Mouse (Mus musculus): Measurements from ENCODE around the gene Bicdl1. TPM values are rescaled to one million over a fixed set of nuclear protein-coding genes. Genes with fewer than 3 reads are reported as not detected.

The Bicdl1 gene
- polyA plus RNA-seq, 1 experiment: 175 TPM

- Histone ChIP-seq H3K4me3 (ENCODE audit: insufficient read depth, low read length) (no peak overlapping the region), H3K4me1 (ENCODE audit: control insufficient read depth, insufficient read depth, low read length) (peaks cover 4% of the 10 kb centered on the region; the same call in 1 of the 2 replicates), H3K27ac (ENCODE audit: insufficient read depth, low read length) (no peak overlapping the region)
- TF ChIP-seq POLR2A (IDR thresholded peaks at IDR 0.05; ENCODE audit: extremely low read depth, insufficient read depth, low read length) (no peak), CTCF (IDR thresholded peaks at IDR 0.05; ENCODE audit: extremely low read depth, insufficient read depth, low read length) (no peak)
Observed at GRCm38 (mm10) chr5:115695191-115695770, 36.1 kb downstream of the Bicdl1 start.

- no peak overlapping the region for H3K27ac ChIP-seq (ENCODE audit: insufficient read depth, low read length)
- H3K4me3 ChIP-seq (ENCODE audit: insufficient read depth, low read length): no peak overlapping the region
- peaks cover 4% of the 10 kb centered on the region; the same call in 1 of the 2 replicates for H3K4me1 ChIP-seq (ENCODE audit: control insufficient read depth, insufficient read depth, low read length)
- no peak for TF ChIP-seq CTCF (IDR thresholded peaks at IDR 0.05; ENCODE audit: extremely low read depth, insufficient read depth, low read length)
- TF ChIP-seq POLR2A (IDR thresholded peaks at IDR 0.05; ENCODE audit: extremely low read depth, insufficient read depth, low read length): no peak
Observed at GRCm38 (mm10) chr5:115693271-115693670, 38.1 kb downstream of the Bicdl1 start.

GRCm38 (mm10) chr5:115686716-115687115 lies 44.7 kb downstream of the Bicdl1 start:
- H3K4me1 ChIP-seq (ENCODE audit: control insufficient read depth, insufficient read depth, low read length): peaks cover 4% of the 10 kb centered on the region
- TF ChIP-seq POLR2A (IDR thresholded peaks at IDR 0.05; ENCODE audit: extremely low read depth, insufficient read depth, low read length) (no peak), CTCF (IDR thresholded peaks at IDR 0.05; ENCODE audit: extremely low read depth, insufficient read depth, low read length) (no peak)
- H3K27ac ChIP-seq (ENCODE audit: insufficient read depth, low read length): no peak overlapping the region
- H3K4me3 ChIP-seq (ENCODE audit: insufficient read depth, low read length): no peak overlapping the region

GRCm38 (mm10) chr5:115685126-115685525 lies 46.3 kb downstream of the Bicdl1 start:
- Histone ChIP-seq H3K4me3 (ENCODE audit: insufficient read depth, low read length) (no peak overlapping the region), H3K27ac (ENCODE audit: insufficient read depth, low read length) (no peak overlapping the region)
- TF ChIP-seq CTCF (IDR thresholded peaks at IDR 0.05; ENCODE audit: extremely low read depth, insufficient read depth, low read length): no peak
- no peak for TF ChIP-seq POLR2A (IDR thresholded peaks at IDR 0.05; ENCODE audit: extremely low read depth, insufficient read depth, low read length)

GRCm38 (mm10) chr5:115671846-115672245 lies 59.6 kb downstream of the Bicdl1 start:
- no peak overlapping the region for H3K27ac ChIP-seq (ENCODE audit: insufficient read depth, low read length)
- TF ChIP-seq CTCF (IDR thresholded peaks at IDR 0.05; ENCODE audit: extremely low read depth, insufficient read depth, low read length): no peak
- no peak for TF ChIP-seq POLR2A (IDR thresholded peaks at IDR 0.05; ENCODE audit: extremely low read depth, insufficient read depth, low read length)

More at GRCm38 (mm10) chr5:115685126-115685525, 46.3 kb downstream of the Bicdl1 start:
- peaks cover 4% of the 10 kb centered on the region for H3K4me1 ChIP-seq (ENCODE audit: control insufficient read depth, insufficient read depth, low read length)

GRCm38 (mm10) chr5:115670406-115670805 lies 61.0 kb downstream of the Bicdl1 start:
- H3K4me1 ChIP-seq (ENCODE audit: control insufficient read depth, insufficient read depth, low read length): peaks cover 7% of the 10 kb centered on the region
- TF ChIP-seq POLR2A (IDR thresholded peaks at IDR 0.05; ENCODE audit: extremely low read depth, insufficient read depth, low read length): no peak
- no peak for TF ChIP-seq CTCF (IDR thresholded peaks at IDR 0.05; ENCODE audit: extremely low read depth, insufficient read depth, low read length)
- H3K4me3 ChIP-seq (ENCODE audit: insufficient read depth, low read length): no peak overlapping the region
- no peak overlapping the region for H3K27ac ChIP-seq (ENCODE audit: insufficient read depth, low read length)

More at GRCm38 (mm10) chr5:115671846-115672245, 59.6 kb downstream of the Bicdl1 start:
- Histone ChIP-seq H3K4me3 (ENCODE audit: insufficient read depth, low read length) (no peak overlapping the region), H3K4me1 (ENCODE audit: control insufficient read depth, insufficient read depth, low read length) (peaks cover 7% of the 10 kb centered on the region)

GRCm38 (mm10) chr5:115669974-115670373 lies 61.4 kb downstream of the Bicdl1 start:
- Histone ChIP-seq H3K4me1 (ENCODE audit: control insufficient read depth, insufficient read depth, low read length) (peaks cover 5% of the 10 kb centered on the region), H3K27ac (ENCODE audit: insufficient read depth, low read length) (no peak overlapping the region), H3K4me3 (ENCODE audit: insufficient read depth, low read length) (no peak overlapping the region)
- no peak for TF ChIP-seq CTCF (IDR thresholded peaks at IDR 0.05; ENCODE audit: extremely low read depth, insufficient read depth, low read length)
- no peak for TF ChIP-seq POLR2A (IDR thresholded peaks at IDR 0.05; ENCODE audit: extremely low read depth, insufficient read depth, low read length)

GRCm38 (mm10) chr5:115668986-115669385 lies 62.4 kb downstream of the Bicdl1 start:
- Histone ChIP-seq H3K4me1 (ENCODE audit: control insufficient read depth, insufficient read depth, low read length) (peaks cover 3% of the 10 kb centered on the region; the same call in 1 of the 2 replicates), H3K27ac (ENCODE audit: insufficient read depth, low read length) (no peak overlapping the region), H3K4me3 (ENCODE audit: insufficient read depth, low read length) (no peak overlapping the region)
- TF ChIP-seq CTCF (IDR thresholded peaks at IDR 0.05; ENCODE audit: extremely low read depth, insufficient read depth, low read length): no peak
- no peak for TF ChIP-seq POLR2A (IDR thresholded peaks at IDR 0.05; ENCODE audit: extremely low read depth, insufficient read depth, low read length)

GRCm38 (mm10) chr5:115667894-115668293 lies 63.5 kb downstream of the Bicdl1 start:
- Histone ChIP-seq H3K4me1 (ENCODE audit: control insufficient read depth, insufficient read depth, low read length) (peaks cover 2% of the 10 kb centered on the region; the same call in 1 of the 2 replicates), H3K4me3 (ENCODE audit: insufficient read depth, low read length) (no peak overlapping the region), H3K27ac (ENCODE audit: insufficient read depth, low read length) (no peak overlapping the region)
- TF ChIP-seq POLR2A (IDR thresholded peaks at IDR 0.05; ENCODE audit: extremely low read depth, insufficient read depth, low read length): no peak
- TF ChIP-seq CTCF (IDR thresholded peaks at IDR 0.05; ENCODE audit: extremely low read depth, insufficient read depth, low read length): no peak

- no peak overlapping the region for H3K27ac ChIP-seq (ENCODE audit: insufficient read depth, low read length)
- H3K4me1 ChIP-seq (ENCODE audit: control insufficient read depth, insufficient read depth, low read length): peaks cover 2% of the 10 kb centered on the region; the same call in 1 of the 2 replicates
- no peak overlapping the region for H3K4me3 ChIP-seq (ENCODE audit: insufficient read depth, low read length)
- TF ChIP-seq CTCF (IDR thresholded peaks at IDR 0.05; ENCODE audit: extremely low read depth, insufficient read depth, low read length) (no peak), POLR2A (IDR thresholded peaks at IDR 0.05; ENCODE audit: extremely low read depth, insufficient read depth, low read length) (no peak)
Observed at GRCm38 (mm10) chr5:115667210-115667609, 64.2 kb downstream of the Bicdl1 start.

Measured in cortical plate, adult 2 months (tissue).